Mouse (Mus musculus) neutrophil, adult 59 days (primary cell): ENCODE data around the gene Pcbd2. TPM values are rescaled to one million over a fixed set of nuclear protein-coding genes. Genes with fewer than 3 reads are reported as not detected.

Source experiments
- total RNA-seq, 2 experiments: library from RNA; stranded (reverse); gene quantifications; 1 replicate in 1 of 2; 2 replicates in 1 of 2; pipeline ENCODE4 v1.2.4; 2023

Gene Pcbd2
- 10 to 100 TPM; 36.2 to 37.8 TPM for total RNA-seq

GRCm38 (mm10) chr13:55727120-55727838 lies at the start of gene Pcbd2:
Pcbd2 (plus strand) TSS chr13:55727368.

DNA sequence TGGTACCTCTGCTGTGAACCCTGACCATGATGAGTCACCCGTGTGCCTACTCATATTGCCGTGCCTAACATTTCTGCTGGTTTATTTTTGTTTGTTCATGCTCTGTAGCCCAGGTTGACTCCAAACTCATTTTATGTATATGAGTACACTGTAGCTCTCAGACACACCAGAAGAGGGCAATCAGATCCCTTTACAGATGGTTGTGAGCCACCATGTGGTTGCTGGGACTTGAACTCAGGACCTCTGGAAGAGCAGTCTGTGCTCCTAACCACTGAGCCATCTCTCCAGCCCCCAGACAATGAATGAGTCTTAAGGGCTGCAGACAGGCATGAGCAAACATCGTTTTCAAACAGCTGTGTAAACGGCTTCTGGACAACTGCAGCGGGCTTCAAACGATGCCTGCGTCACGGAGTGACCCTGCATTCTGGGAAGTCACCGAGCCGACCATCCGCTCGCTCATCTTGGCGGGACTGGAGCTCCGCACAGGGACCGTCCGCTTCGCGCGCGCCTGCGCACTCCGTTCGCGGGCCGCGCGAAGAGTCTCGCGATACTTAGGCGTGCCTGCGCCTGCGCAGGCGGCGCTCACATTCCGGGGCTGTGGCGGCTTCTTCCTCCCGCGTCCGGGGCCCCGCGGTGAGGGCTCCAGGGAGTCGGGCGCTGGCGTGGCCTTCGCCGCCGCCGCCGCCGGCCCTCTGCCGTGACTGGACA lies 34.5 kb upstream of the Pcbd2 start, which contains the start of gene B230219D22Rik:
Gene B230219D22Rik (plus strand): TSS at position 590 of the 708 bp plus-strand sequence.

GRCm38 (mm10) chr13:55714501-55715166 lies 12.5 kb upstream of the Pcbd2 start, which contains the start of gene Txndc15:
Txndc15 (plus strand) TSS chr13:55714650.

GRCm38 (mm10) chr13:55784268-55784667 lies 57.1 kb downstream of the Pcbd2 start, which contains the start of gene Catsper3:
Catsper3 (plus strand) TSS chr13:55784568.

Other genes with a start within 250 kb of the Pcbd2 start
- gene Dbn1, start 239.3 kb upstream of the Pcbd2 start, total RNA-seq = under 1 TPM; 0.20 to 0.47 TPM
- 100 to 1,000 TPM; 107 to 126 TPM for gene Pdlim7, start 213.7 kb upstream of the Pcbd2 start, total RNA-seq
- gene Dok3, start 198.1 kb upstream of the Pcbd2 start, total RNA-seq = 100 to 1,000 TPM; 326 to 337 TPM
- gene Ddx41, start 190.7 kb upstream of the Pcbd2 start, total RNA-seq = 10 to 100 TPM; 36.1 to 39.6 TPM
- gene Fam193b, start 156.2 kb upstream of the Pcbd2 start, total RNA-seq = 10 to 100 TPM; 84.2 to 84.9 TPM
- gene Tmed9, start 153.6 kb upstream of the Pcbd2 start, total RNA-seq = 10 to 100 TPM; 61.5 to 73.1 TPM
- 10 to 100 TPM in 1 of 2 experiments, 1 to 10 TPM in 1; 10.0 to 10.5 TPM for gene B4galt7, start 127.5 kb upstream of the Pcbd2 start, total RNA-seq
- gene Caml, start 104.4 kb upstream of the Pcbd2 start, total RNA-seq = 10 to 100 TPM; 11.4 to 12.8 TPM
- 10 to 100 TPM; 34.6 to 38.5 TPM for gene Ddx46, start 92.3 kb upstream of the Pcbd2 start, total RNA-seq
- gene B230219D22Rik, start 34.2 kb upstream of the Pcbd2 start, total RNA-seq = 10 to 100 TPM; 24.5 to 28.5 TPM
- 10 to 100 TPM; 11.3 to 17.6 TPM for gene Txndc15, start 12.7 kb upstream of the Pcbd2 start, total RNA-seq
- gene Catsper3, start 57.2 kb downstream of the Pcbd2 start, total RNA-seq = not detected
- not detected for gene Pitx1, start 108.8 kb downstream of the Pcbd2 start, total RNA-seq